In genomic region chr5:137788171-137788570, GRCm38 (mm10) we compare ENCODE assay signal across 8 mouse cellular contexts. TPM values are rescaled to one million over a fixed set of nuclear protein-coding genes. Genes with fewer than 3 reads are reported as not detected.
DNase-seq lines count a peak whose midpoint lies in the region; ATAC-seq and TF ChIP-seq lines count a peak whose summit lies in the region.

No protein-coding gene starts in this region.

- no peaks in the 10 kb centered on the region for H3K27me3 ChIP-seq in thymus, adult 2 months (ENCODE audit: control insufficient read depth, insufficient read depth, low read length)
- peaks cover 3% of the 10 kb centered on the region; the same call in 1 of the 2 replicates for H3K27me3 ChIP-seq in hindbrain, embryonic 12.5 days
- H3K27me3 ChIP-seq in liver, embryonic 15.5 days: peaks cover 12% of the 10 kb centered on the region; the same call in 1 of the 2 replicates
- no peaks in the 10 kb centered on the region for H3K27me3 ChIP-seq in testis, adult 2 months (ENCODE audit: control insufficient read depth, insufficient read depth, low read length)

- DNase-seq in heart, adult 11 months: peak; percentile 96
- DNase-seq in heart, postnatal 25 days (ENCODE audit: low spot score): no peak
- DNase-seq in thymus, adult 2 months: peak; percentile 36
- no peak for DNase-seq in thymus, postnatal 0 days (ENCODE audit: low spot score)
- no peak for DNase-seq in retina, postnatal 1 day

- H3K27ac ChIP-seq in thymus, adult 2 months (ENCODE audit: control insufficient read depth, insufficient read depth, low read length): no peak overlapping the region
- H3K27ac ChIP-seq in hindbrain, embryonic 12.5 days: no peak overlapping the region
- H3K27ac ChIP-seq in liver, embryonic 15.5 days (replicated peaks): no peak overlapping the region
- H3K27ac ChIP-seq in testis, adult 2 months (ENCODE audit: control insufficient read depth, insufficient read depth, low read depth, low read length): peak overlapping the region; percentile 76

- peak overlapping the region; percentile 35 for H3K4me3 ChIP-seq in thymus, adult 2 months (ENCODE audit: control insufficient read depth, insufficient read depth, low read length)
- H3K4me3 ChIP-seq in hindbrain, embryonic 12.5 days: peak overlapping the region; percentile 90; the same call in 1 of the 2 replicates
- H3K4me3 ChIP-seq in liver, embryonic 15.5 days (replicated peaks): peak overlapping the region; percentile 80
- peak overlapping the region; percentile 95 for H3K4me3 ChIP-seq in testis, adult 2 months (ENCODE audit: control insufficient read depth, low read depth, low read length)

- no peak for TF ChIP-seq POLR2A in thymus, adult 2 months (IDR thresholded peaks at IDR 0.05; ENCODE audit: control insufficient read depth, extremely low read depth, insufficient read depth, low read length, poor library complexity)
- no peak for TF ChIP-seq POLR2A in testis, adult 2 months (IDR thresholded peaks at IDR 0.05; ENCODE audit: control insufficient read depth, low read depth, low read length)

- no peak for ATAC-seq in hindbrain, embryonic 12.5 days (ENCODE audit: low FRiP score)
- no peak for ATAC-seq in liver, embryonic 15.5 days (ENCODE audit: insufficient read depth)

- H3K9me3 ChIP-seq in hindbrain, embryonic 12.5 days (replicated peaks): no peaks in the 10 kb centered on the region
- no peaks in the 10 kb centered on the region for H3K9me3 ChIP-seq in liver, embryonic 15.5 days (replicated peaks)

- 80% methylated on average over 24 of the region's 24 CpGs for WGBS in thymus, adult 2 months
- 74% methylated on average over 24 of the region's 24 CpGs for WGBS in hindbrain, embryonic 12.5 days
- 65% methylated on average over 24 of the region's 24 CpGs for WGBS in liver, embryonic 15.5 days (ENCODE audit: insufficient replicate concordance)

- no peak for TF ChIP-seq CTCF in thymus, adult 2 months (IDR thresholded peaks at IDR 0.05; ENCODE audit: borderline replicate concordance, control insufficient read depth, extremely low read depth, insufficient read depth, low read length, poor library complexity)
- TF ChIP-seq CTCF in testis, adult 2 months (IDR thresholded peaks at IDR 0.05; ENCODE audit: control insufficient read depth, insufficient read depth, insufficient replicate concordance, low read depth, low read length): no peak

- no peak overlapping the region for H3K9ac ChIP-seq in hindbrain, embryonic 12.5 days
- H3K9ac ChIP-seq in liver, embryonic 15.5 days: no peak overlapping the region

- peaks cover 25% of the 10 kb centered on the region for H3K4me1 ChIP-seq in thymus, adult 2 months (replicated peaks; ENCODE audit: control insufficient read depth, insufficient read depth, low read length)
- H3K4me1 ChIP-seq in hindbrain, embryonic 12.5 days: peaks cover 27% of the 10 kb centered on the region
- peaks cover 35% of the 10 kb centered on the region for H3K4me1 ChIP-seq in liver, embryonic 15.5 days (replicated peaks)
- H3K4me1 ChIP-seq in testis, adult 2 months (ENCODE audit: control insufficient read depth, insufficient read depth, low read length): peaks cover 12% of the 10 kb centered on the region

- peaks cover under 1% of the 10 kb centered on the region; the same call in 1 of the 2 replicates for H3K36me3 ChIP-seq in thymus, adult 2 months (ENCODE audit: control insufficient read depth, insufficient read depth, low read length)
- H3K36me3 ChIP-seq in hindbrain, embryonic 12.5 days: peaks cover 12% of the 10 kb centered on the region
- H3K36me3 ChIP-seq in liver, embryonic 15.5 days (replicated peaks): peaks cover 18% of the 10 kb centered on the region
- H3K36me3 ChIP-seq in testis, adult 2 months (ENCODE audit: control insufficient read depth, insufficient read depth, low read length): no peaks in the 10 kb centered on the region; the same call in 1 of the 2 replicates

- peak overlapping the region; percentile 78 for H3K4me2 ChIP-seq in hindbrain, embryonic 12.5 days (replicated peaks)
- peak overlapping the region; percentile 90 for H3K4me2 ChIP-seq in liver, embryonic 15.5 days

- intact Hi-C loops in heart, postnatal 25 days (cut with DNase I): loop anchor here (5.0 kb wide), 1 partner anchor 379 kb away; no protein-coding TSS in a partner anchor

RNA-seq across cellular contexts. Expression of gene Zcwpw1, which starts 0.6 kb away (rescaled TPM):
- under 1 TPM; 0.57 to 0.89 TPM for total RNA-seq in heart, postnatal 25 days (2021)
- polyA plus RNA-seq in thymus, adult 2 months (2012; rRNA removed): 4.6 TPM in 2 replicates
- polyA plus RNA-seq in thymus, postnatal 0 days (2015; fragmentation: Nextera tagmentation; extraction: Ambion mirVana): 17.7 and 18.6 TPM in 2 replicates
- polyA plus RNA-seq in hindbrain, embryonic 12.5 days (2016; fragmentation: Nextera tagmentation; extraction: Ambion mirVana): 19.5 and 20.1 TPM in 2 replicates
- 3.2 and 3.3 TPM in 2 replicates for polyA plus RNA-seq in liver, embryonic 15.5 days (2015; fragmentation: Nextera tagmentation; extraction: Ambion mirVana)
- polyA plus RNA-seq in testis, adult 2 months (2012; rRNA removed): 10.9 and 12.3 TPM in 2 replicates

RNA-seq across cellular contexts. Expression of gene Mepce, which starts 0.7 kb away (rescaled TPM):
- total RNA-seq in heart, postnatal 25 days (2021): 10 to 100 TPM; 20.6 to 29.3 TPM
- polyA plus RNA-seq in thymus, adult 2 months (2012; rRNA removed): 81.9 and 87.5 TPM in 2 replicates
- polyA plus RNA-seq in thymus, postnatal 0 days (2015; fragmentation: Nextera tagmentation; extraction: Ambion mirVana): 13.1 and 17.2 TPM in 2 replicates
- polyA plus RNA-seq in hindbrain, embryonic 12.5 days (2016; fragmentation: Nextera tagmentation; extraction: Ambion mirVana): 11.0 and 14.8 TPM in 2 replicates
- polyA plus RNA-seq in liver, embryonic 15.5 days (2015; fragmentation: Nextera tagmentation; extraction: Ambion mirVana): 4.0 and 5.0 TPM in 2 replicates
- 103 and 114 TPM in 2 replicates for polyA plus RNA-seq in testis, adult 2 months (2012; rRNA removed)

RNA-seq across cellular contexts. Expression of gene Ppp1r35, which starts 9.5 kb away (rescaled TPM):
- total RNA-seq in heart, postnatal 25 days (2021): 10 to 100 TPM; 11.1 to 13.4 TPM
- polyA plus RNA-seq in thymus, adult 2 months (2012; rRNA removed): 101 and 120 TPM in 2 replicates
- polyA plus RNA-seq in thymus, postnatal 0 days (2015; fragmentation: Nextera tagmentation; extraction: Ambion mirVana): 69.4 and 69.6 TPM in 2 replicates
- 55.1 and 59.7 TPM in 2 replicates for polyA plus RNA-seq in hindbrain, embryonic 12.5 days (2016; fragmentation: Nextera tagmentation; extraction: Ambion mirVana)
- polyA plus RNA-seq in liver, embryonic 15.5 days (2015; fragmentation: Nextera tagmentation; extraction: Ambion mirVana): 21.0 and 21.3 TPM in 2 replicates
- polyA plus RNA-seq in testis, adult 2 months (2012; rRNA removed): 48.3 and 60.4 TPM in 2 replicates

RNA-seq across cellular contexts. Expression of gene Tsc22d4, which starts 42.6 kb away (rescaled TPM):
- 100 to 1,000 TPM; 282 to 288 TPM for total RNA-seq in heart, postnatal 25 days (2021)
- polyA plus RNA-seq in thymus, adult 2 months (2012; rRNA removed): 670 and 672 TPM in 2 replicates
- polyA plus RNA-seq in thymus, postnatal 0 days (2015; fragmentation: Nextera tagmentation; extraction: Ambion mirVana): 353 and 419 TPM in 2 replicates
- 81.8 and 82.9 TPM in 2 replicates for polyA plus RNA-seq in hindbrain, embryonic 12.5 days (2016; fragmentation: Nextera tagmentation; extraction: Ambion mirVana)
- 68.8 and 75.1 TPM in 2 replicates for polyA plus RNA-seq in liver, embryonic 15.5 days (2015; fragmentation: Nextera tagmentation; extraction: Ambion mirVana)
- polyA plus RNA-seq in testis, adult 2 months (2012; rRNA removed): 423 and 435 TPM in 2 replicates

RNA-seq across cellular contexts. Expression of gene Nyap1, which starts 46.8 kb away (rescaled TPM):
- under 1 TPM; 0.98 to 0.99 TPM for total RNA-seq in heart, postnatal 25 days (2021)
- polyA plus RNA-seq in thymus, adult 2 months (2012; rRNA removed): 97.2 and 110 TPM in 2 replicates
- 7.2 and 8.8 TPM in 2 replicates for polyA plus RNA-seq in thymus, postnatal 0 days (2015; fragmentation: Nextera tagmentation; extraction: Ambion mirVana)
- 20.9 and 22.2 TPM in 2 replicates for polyA plus RNA-seq in hindbrain, embryonic 12.5 days (2016; fragmentation: Nextera tagmentation; extraction: Ambion mirVana)
- 0.21 and 0.39 TPM in 2 replicates for polyA plus RNA-seq in liver, embryonic 15.5 days (2015; fragmentation: Nextera tagmentation; extraction: Ambion mirVana)
- 0.97 and 0.98 TPM in 2 replicates for polyA plus RNA-seq in testis, adult 2 months (2012; rRNA removed)

Comparison
In these comparisons a context has a peak if more than half of its experiments do, and no peak if none do; other contexts are left out.
1. DNase-seq: peak in heart, adult 11 months (single experiment) and thymus, adult 2 months (single experiment); none in heart, postnatal 25 days (single experiment), thymus, postnatal 0 days (single experiment) and retina, postnatal 1 day (single experiment).
2. H3K4me3 ChIP-seq: peak in every context shown above with its lines; median percentile 95 in testis, adult 2 months; 90 in hindbrain, embryonic 12.5 days; 80 in liver, embryonic 15.5 days; 35 in thymus, adult 2 months.